Mouse (Mus musculus) brain, embryonic 18.5 days (tissue): Measurements from ENCODE around the gene Nomo1.

Source experiments
- DNase-seq: peaks from one replicate; pipeline ENCODE4 v3.0.0-alpha.2; 2012; ENCODE audit warnings: low read depth, low spot score

The Nomo1 gene

GRCm38 (mm10) chr7:46100563-46100962 lies 67.1 kb downstream of the Nomo1 start, which contains the start of gene Kcnj11:
Gene Kcnj11 (minus strand): TSS chr7:46100764.
- peak; percentile 49 for DNase-seq

- peak; percentile 66 for DNase-seq
Observed at GRCm38 (mm10) chr7:46103075-46103591, 69.6 kb downstream of the Nomo1 start.

DNA sequence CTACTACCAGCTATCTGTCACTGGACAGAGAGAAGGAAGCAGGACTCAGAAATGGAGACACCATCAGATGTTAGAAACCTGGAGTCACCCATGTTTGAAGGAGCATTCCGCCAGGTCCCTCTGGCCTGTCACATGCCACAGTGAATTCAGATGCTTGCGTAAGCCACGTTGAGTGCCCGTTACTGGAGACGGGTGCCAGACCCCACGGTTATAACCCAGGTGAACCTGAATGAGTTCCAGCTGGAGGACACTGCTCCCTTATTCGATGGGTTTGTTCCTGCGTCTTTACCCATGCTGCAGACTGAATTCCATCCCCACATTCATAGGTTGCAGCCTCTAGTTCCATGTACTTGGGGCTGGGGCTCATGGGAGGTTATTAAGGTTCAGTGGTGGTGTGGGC lies 70.3 kb downstream of the Nomo1 start:
- DNase-seq = no peak

GRCm38 (mm10) chr7:46104256-46104915 lies 70.9 kb downstream of the Nomo1 start:
- DNase-seq = no peak

GRCm38 (mm10) chr7:46105484-46105883 lies 72.0 kb downstream of the Nomo1 start:
- DNase-seq = no peak

DNA sequence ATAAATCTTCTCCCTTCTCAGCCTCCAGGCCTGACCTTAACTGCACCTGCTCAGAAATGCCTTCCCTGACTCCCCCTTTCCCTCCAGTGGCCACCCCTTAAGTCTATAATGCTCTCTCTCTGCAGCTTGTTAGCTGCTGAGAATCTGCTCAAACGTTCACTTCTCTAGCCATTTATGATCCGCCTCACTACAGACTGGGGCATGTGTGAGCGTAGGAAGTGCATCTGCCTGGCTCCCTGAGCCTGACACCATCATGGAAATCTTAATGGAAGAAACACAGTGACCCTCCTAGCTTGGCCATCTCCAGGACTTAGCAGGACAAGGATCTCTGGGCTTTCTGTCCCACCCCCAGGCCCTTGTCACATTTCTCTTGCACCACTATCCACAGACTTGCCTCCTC lies 76.6 kb downstream of the Nomo1 start:
- DNase-seq = no peak

GRCm38 (mm10) chr7:46111212-46111817 lies 77.8 kb downstream of the Nomo1 start:
- no peak for DNase-seq

DNA sequence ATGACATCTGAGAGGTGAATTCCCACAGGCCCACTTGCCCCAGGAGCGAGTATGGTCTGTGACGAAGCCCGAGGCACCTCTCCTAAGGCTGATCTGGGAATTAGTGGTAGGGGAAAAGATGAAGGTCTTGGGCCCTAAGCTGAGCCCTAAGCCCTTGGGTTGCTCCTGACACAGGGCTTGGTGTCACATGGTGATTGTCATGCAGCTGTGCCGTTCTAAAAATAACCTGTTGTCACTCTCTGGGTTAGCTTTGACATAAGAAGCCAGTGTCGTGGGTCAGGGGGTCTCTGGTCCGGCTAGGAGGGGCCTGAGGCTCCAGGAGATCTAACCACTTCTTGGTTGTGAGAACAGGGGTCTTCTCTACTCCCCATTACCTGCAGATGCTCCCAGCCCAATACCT lies 78.4 kb downstream of the Nomo1 start:
- DNase-seq = no peak

DNA sequence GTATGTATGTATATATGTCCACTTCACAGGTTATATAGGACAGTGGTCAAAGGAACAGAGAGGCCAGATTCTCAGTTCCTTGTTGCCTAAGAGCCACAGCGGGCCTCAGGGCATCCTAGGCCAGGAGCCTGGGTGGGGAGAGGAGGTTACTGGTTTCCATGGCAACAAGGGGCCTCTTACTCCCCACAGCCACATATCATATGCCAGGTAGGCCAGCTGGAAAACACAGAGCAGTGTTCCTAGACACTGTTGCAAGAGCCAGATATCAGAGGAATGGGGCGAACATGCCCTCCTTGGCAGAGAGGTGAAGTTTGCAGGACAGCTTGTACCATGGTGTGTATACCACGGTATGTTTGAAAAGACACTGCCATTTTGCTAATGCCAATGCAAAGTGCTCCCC lies 79.9 kb downstream of the Nomo1 start:
- no peak for DNase-seq

DNA sequence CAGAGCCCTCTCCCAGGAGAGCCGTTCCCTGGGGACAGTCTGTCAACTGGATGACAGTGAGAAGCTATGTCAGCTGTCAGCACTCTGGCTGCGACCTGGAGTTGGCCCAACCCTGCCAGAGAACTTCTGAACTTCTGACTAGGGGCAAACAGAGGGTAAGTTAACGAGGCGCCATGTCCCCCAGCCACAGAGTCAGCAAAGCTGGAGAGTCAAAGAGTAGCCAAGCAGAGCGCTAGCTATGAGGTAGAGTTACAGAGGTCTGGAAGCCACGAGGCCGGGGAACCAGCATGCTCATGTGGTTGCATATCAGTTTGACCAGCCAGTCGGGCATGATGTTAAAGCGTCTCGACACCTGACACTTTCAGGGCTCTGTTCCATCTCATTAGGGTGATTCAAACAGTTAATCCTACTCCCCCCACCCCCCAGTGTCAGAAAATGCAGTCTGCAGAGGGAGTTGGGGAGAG lies 82.7 kb downstream of the Nomo1 start:
- no peak for DNase-seq

GRCm38 (mm10) chr7:46117035-46117434 lies 83.5 kb downstream of the Nomo1 start:
- no peak for DNase-seq

DNA sequence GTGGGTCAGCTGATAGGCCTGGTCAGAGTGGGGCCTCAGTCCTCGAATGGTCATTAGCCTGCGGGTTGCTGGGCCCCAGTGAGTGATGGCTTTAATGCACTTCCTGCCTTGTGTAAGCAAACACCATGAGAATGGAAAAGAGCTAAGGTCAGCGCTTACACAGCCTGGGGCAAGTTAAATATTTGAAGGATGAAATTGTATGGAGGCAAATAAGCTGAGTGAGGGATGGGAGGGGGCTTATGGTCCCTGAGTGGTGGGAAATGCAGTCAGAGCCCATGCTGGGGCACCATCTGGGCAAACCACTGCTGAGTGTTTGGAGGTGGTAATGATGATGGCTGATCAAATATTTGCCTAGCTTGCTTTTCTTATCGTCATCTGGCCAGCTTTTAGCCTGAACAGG lies 89.5 kb downstream of the Nomo1 start:
- DNase-seq = no peak

GRCm38 (mm10) chr7:46124460-46124859 lies 91.0 kb downstream of the Nomo1 start:
- no peak for DNase-seq

DNA sequence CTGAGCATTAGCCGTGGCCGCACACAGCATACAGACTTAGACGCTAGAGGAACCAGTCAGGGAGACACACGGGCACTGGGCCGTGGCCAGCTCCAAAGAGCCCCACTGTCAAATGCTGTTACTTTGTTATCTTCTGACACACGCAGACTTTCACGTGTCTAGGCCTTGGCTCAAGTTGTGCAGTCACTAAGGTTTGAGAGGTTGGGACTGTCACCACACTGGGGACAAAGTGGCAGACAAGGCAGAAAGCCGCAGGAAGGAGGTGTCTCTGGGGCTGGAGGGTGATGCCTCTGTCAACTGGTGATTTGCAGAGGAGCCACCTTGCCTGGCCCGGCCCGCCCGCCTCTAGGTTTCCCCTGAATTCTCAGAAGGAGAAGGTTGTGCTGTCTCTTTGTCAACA lies 91.8 kb downstream of the Nomo1 start:
- no peak for DNase-seq

- DNase-seq = no peak
Observed at GRCm38 (mm10) chr7:46128196-46128595, 94.7 kb downstream of the Nomo1 start.

DNA sequence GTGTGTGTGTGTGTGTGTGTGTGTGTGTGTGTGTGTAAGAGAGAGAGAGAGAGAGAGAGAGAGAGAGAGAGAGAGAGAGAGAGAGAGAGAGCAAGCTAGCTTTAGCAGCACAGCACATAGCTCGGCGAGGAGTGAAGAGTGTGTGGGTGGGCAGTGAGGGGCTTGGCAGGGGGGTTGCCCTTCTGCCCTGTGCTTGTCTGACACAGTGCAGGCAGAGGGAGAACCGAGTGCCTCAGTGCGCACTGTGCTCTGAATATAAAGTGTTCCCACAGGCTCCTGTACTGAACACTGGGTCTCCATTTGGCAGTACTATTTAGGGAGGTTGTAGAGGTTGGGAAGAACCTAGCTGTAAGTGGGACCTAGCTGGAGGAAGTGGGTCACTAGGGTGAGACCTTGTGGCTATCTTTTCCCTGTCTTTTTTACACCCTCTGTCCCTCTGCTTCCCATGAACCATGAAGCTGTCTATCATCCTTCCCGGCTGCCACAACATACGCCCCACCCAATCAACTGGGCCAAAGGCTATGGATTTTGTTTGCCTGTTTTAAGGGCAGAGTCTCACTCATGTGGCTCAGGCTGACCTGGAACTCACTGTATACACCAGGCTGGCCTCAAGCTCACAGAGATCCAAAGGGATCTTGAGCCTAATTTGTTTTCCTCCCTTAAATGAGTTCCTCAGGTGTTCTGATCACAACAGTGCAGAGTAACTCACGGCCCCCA lies 96.1 kb downstream of the Nomo1 start:
- no peak for DNase-seq

DNA sequence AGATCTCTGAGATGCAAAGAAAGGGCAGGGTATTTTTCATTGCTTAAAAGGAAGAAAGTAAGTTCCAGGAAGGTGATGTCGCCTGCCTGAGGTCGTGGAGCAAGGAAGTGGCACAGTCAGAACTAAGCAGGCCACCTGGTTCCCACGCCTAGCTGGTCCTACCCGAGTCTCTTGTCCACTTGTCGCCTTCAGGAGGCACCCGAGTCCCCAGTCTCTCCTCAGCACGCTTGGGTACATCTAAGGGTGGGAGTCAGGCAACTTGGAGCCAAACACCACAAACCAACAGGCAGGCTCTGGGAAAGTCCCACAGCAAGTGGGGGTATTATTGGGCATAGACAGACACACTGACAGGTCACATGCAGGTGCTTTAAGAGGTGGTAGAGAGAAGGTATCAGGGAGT lies 97.2 kb downstream of the Nomo1 start:
- DNase-seq = no peak

GRCm38 (mm10) chr7:46131266-46131665 lies 97.8 kb downstream of the Nomo1 start:
- DNase-seq = no peak

GRCm38 (mm10) chr7:46131806-46132205 lies 98.3 kb downstream of the Nomo1 start:
- DNase-seq = no peak

DNA sequence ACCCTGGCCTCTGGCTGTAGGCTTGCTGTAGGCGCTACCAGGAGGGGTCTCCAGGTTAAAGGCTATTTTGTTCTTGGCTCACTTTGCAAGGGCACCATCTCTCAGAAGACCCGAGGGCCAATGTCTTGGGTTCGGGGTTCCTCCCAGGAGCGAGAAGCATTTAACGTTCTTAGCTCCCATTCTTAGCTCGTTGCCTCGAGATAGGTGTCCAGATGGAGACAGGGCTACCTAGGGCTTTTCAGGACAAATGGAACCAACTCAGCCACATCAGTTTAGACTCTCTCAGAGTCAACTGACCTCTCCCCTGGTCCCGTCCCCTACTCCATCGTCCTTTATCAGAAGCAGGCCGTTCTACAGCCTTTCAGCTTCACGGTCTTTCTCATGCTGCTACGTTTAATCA lies 98.7 kb downstream of the Nomo1 start:
- DNase-seq = no peak
